Mouse (Mus musculus) gastrocnemius, adult 18-20 months (tissue): ENCODE measurements around the gene Cnih4. TPM values are rescaled to one million over a fixed set of nuclear protein-coding genes. Genes with fewer than 3 reads are reported as not detected.

Experiments used
- DNase-seq: peaks from one replicate; pipeline ENCODE4 v3.0.0; 2021; ENCODE audit warnings: low spot score
- long read RNA-seq, 2 experiments: library from polyadenylated mRNA; stranded (forward); transcript quantifications; one replicate each; pipeline ENCODE4 v2.0.0; 2021
- total RNA-seq, 2 experiments: library from RNA; stranded (reverse); gene quantifications; 2 replicates each; pipeline ENCODE4 v1.2.3; 2021

The Cnih4 gene
- total RNA-seq: 10 to 100 TPM; 39.3 to 40.5 TPM
- long read RNA-seq, experiment 1, transcript Cnih4-204 (5 exons, 3,268 nt): major isoform, 47 of 54 reads
- long read RNA-seq, experiment 1, partial matches to known transcripts: 1 of 54 reads
- long read RNA-seq, experiment 1, other reads (novel, unspliced or antisense): 5 of 54 reads
- long read RNA-seq, experiment 2, transcript Cnih4-204 (5 exons, 3,268 nt): major isoform, 29 of 37 reads
- long read RNA-seq, experiment 2, partial matches to known transcripts: 0 of 37 reads
- long read RNA-seq, experiment 2, other reads (novel, unspliced or antisense): 8 of 37 reads

- DNase-seq: peak; percentile 93
Observed at GRCm38 (mm10) chr1:181143950-181144836, at the start of gene Cnih4, which contains the start of gene Nvl. Gene Cnih4, plus strand, starts transcription at chr1:181144693. Gene Nvl, minus strand, starts transcription at chr1:181144204.

GRCm38 (mm10) chr1:181117112-181117511 lies 27.4 kb upstream of the Cnih4 start:
- no peak for DNase-seq

- DNase-seq: no peak
Observed at GRCm38 (mm10) chr1:181124145-181124544, 20.3 kb upstream of the Cnih4 start.

DNA sequence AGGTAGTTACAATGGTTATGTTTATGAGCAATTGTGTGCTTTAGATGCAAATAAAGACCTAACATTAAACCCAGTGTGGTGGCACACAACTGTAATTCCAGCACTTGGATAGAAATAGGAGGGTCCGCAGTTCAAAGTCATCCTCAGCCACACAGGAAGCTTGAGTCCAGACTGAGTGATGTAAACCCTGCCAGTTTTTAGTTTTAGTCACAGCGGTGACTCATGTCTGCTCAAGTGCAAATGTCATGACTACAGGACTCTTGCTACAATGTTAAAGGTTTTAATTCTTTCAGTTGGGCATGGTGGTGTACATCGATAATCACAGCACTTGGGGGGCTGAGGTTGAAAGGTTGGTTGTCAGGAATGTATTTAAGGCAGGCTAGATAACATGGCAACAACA lies 18.6 kb upstream of the Cnih4 start:
- DNase-seq: no peak

DNA sequence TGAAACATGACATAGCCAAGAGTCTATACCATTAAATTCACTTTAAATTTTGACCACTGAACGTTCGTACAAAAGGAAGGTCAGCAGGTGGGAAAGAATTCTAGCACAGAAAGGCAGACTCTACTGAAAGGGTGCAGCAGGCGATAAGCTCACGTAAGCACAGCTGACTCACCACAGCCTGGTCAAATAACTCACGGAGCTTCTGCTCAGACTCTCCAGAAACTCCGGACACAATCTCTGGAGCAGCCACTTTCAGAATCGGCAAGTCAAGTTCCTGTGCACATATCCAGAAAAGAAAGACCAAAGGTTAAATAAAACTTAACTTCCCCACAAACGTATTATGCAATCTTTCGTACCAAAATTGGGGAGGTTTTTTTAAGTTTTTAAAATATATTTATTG lies 17.7 kb upstream of the Cnih4 start:
- no peak for DNase-seq

- DNase-seq: no peak
Observed at GRCm38 (mm10) chr1:181131915-181132314, 12.6 kb upstream of the Cnih4 start.

- no peak for DNase-seq
Observed at GRCm38 (mm10) chr1:181138730-181139129, 5.8 kb upstream of the Cnih4 start.

DNA sequence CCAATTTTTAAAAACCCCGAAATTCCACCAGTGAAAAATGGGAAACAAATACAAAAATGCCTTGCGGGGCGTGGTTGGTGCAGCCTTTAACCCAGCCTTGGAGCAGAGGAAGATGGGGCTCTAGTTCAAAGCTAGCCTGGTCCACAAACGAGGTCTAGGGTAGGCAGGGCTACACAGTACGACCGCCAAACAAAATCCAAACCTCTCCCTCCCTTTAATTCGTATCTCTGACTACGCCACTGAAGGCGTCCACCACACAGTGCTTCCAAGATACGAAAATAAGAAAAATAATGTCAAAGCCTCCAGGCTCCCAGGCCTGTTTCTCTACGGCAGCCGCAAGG lies 914 bp upstream of the Cnih4 start:
- no peak for DNase-seq

GRCm38 (mm10) chr1:181144966-181145365 lies 473 bp downstream of the Cnih4 start:
- DNase-seq: no peak

DNA sequence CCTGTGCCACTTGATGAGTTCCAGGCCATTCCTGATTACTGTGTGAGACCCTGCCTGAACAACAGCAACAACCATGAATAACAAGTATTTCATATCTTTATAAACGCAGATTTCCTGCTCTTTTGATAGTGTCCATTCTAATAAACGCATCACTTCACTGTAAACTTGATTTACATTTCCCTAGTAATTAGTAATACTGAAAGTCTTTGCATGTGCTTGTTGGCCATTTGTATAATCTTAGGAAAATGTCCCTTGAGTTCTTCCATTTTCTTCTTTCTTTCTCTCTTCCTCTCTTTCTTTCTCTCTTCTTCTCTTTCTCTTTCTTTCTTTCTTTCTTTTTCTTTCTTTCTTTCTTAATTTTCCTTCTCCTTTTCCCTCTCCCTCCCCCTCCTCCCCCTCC lies 1.7 kb downstream of the Cnih4 start:
- DNase-seq: no peak

- DNase-seq: no peak
Observed at GRCm38 (mm10) chr1:181148540-181148939, 4.0 kb downstream of the Cnih4 start.

- DNase-seq: no peak
Observed at GRCm38 (mm10) chr1:181149373-181150017, 5.0 kb downstream of the Cnih4 start.

DNA sequence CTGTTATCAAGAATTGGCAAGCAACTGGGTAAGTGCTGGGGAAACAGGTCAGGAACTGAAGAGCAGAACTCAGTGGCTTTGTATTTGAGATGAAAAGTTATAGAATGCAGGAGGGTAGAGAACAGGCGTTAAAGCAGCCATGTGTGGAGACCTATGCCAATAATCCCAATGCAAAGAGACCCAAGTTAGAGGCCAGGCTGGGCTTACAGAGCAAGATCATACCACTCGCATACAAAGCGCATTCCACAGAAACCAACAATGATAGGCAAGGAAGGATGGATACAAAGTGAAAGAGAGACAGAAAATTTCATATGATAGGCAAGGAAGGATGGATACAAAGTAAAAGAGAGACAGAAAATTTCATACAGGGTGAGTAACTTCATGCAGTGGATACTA lies 5.9 kb downstream of the Cnih4 start:
- no peak for DNase-seq

DNA sequence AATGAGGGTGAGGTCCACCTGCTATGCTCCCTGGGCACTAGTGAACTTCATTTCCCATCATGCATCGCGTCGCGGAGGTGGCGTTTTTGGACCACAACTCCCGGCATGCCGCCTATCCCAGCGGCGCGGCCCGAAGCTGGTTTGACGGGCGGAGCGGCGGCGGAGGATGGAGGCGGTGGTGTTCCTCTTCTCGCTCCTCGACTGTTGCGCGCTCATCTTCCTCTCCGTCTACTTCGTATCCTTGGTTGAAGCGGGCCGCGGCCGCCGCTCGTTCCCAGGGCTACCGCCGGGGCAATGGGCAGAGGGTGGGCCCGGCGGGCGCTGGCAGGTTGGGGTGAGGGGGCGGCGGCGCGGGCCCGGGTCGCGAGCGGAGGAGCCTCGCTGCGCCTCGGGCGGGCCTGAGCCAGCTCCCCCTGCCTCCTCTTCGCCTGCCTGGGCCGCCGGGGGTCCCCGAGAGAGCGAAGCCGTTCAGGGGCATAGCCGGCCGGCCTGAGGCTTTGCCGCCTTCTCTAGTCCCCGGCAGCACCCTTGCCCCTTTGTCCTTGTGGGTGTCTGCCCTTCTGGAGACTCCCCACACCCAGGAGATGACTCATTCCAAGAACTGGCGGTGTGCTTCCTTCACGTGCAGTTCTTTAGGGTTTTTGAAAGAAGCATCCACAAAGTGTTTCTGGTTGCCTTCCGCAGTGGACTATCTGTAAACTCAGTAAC lies 6.5 kb downstream of the Cnih4 start:
- peak; percentile 92 for DNase-seq

- no peak for DNase-seq
Observed at GRCm38 (mm10) chr1:181151541-181151940, 7.0 kb downstream of the Cnih4 start.

DNA sequence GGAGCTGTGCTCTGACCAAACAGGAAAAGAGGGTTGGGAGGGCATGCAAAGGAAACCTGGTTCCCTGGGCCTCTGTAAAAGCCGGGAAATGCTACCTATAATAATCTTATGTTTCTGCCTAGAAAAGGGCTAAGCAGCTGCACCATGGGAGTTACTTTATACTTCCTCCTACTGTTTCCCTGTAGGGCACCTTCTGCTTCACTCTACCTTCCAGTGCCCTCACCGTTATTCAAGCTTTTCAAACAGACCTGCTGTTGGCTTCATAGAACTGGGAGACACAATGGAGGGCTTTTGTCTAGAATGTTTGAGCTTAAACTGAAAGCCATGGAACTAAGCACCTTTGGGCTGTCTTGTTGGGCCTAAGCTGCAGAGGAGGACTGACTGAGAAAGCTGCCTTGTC lies 23.3 kb downstream of the Cnih4 start:
- DNase-seq: no peak

- no peak for DNase-seq
Observed at GRCm38 (mm10) chr1:181168377-181168776, 23.9 kb downstream of the Cnih4 start.

DNA sequence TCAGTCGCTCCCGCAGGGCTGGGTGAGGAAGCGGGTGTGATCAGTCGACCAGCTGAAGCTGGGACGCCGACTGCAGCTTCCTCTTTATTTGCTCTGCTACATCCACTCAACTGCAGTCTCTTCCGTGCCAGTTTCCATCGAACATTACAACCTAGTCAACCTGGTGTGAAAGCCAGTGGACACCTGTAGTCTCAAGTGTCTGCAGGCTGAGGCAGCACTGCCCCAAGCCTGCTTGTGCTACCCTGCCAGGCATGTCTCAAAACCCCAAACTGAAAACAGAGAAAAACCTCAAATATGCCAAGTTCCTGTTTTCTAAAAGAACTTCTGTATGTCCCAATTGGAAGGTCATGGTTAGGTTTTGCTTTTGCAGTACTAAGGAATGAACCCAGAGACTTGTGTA lies 25.7 kb downstream of the Cnih4 start:
- no peak for DNase-seq

DNA sequence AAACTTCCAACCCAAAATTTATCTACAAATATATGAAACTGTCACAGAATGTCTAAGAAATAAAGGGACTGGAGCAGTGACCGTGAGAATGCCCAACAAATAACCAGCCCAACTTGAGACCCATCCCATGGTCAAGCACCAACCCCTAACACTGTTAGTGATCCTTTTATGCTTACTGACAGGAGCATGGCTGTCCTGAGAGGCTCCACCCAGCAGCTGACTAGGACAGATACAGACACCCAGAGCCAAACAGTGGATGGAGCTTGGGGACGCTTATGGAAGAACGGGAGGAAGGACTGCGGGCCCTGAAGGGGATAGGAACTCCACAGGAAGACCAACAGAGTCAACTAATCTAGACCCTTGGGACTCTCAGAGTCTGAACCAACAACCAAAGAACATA lies 44.4 kb downstream of the Cnih4 start:
- no peak for DNase-seq

- DNase-seq: no peak
Observed at GRCm38 (mm10) chr1:181199446-181199845, 55.0 kb downstream of the Cnih4 start.

DNA sequence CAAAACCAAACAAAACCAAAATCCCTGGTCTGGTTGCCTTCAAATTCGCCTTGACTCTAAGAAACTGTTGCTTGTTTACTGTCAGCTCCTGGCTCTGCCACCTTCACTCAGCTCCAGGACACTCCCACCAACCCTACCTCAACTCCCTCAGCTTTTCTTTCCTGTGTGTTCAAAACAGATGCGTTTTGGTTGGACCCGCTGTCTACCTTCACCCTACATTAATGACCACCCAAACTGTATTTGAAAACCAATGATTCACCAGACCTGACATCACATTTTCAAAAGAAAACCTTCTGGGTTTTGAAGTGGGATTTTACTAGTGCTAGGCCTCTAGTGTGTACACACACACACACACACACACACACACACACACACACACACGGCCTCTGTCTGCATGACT lies 65.7 kb downstream of the Cnih4 start:
- DNase-seq: no peak
